In the genomic region with DNA sequence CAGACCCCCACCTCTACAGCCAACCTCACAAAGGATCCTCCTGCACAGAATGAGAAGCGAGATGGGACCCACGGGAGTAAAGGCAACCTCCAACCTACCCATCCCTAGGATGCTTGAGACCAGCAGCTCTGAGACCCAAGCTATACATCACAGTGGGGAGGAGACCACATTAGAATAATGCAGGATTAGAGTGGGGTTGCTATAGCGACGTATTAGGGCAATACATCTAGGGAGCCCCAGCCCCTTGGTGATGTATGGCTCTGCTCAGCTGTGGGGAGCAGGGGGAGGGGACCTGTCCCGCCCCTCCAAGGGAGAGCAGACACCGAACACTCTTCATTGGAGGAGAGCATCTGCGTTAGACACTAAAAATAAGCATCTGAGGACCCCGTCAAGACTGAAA, we compare ENCODE assay signal across 17 mouse cellular contexts. TPM values are rescaled to one million over a fixed set of nuclear protein-coding genes. Genes with fewer than 3 reads are reported as not detected.
DNase-seq lines count a peak whose midpoint lies in the region; ATAC-seq and TF ChIP-seq lines count a peak whose summit lies in the region.
"Had no signal": no experiment of that assay in that cellular context is flagged by ENCODE, and none has a peak within 500 bp of the region (broad histone marks: within the 10 kb centered on the region; RNA-seq: fewer than 3 reads in every experiment).

No protein-coding gene starts in this region.

- H3K9me3 ChIP-seq in forebrain, postnatal 0 days (ENCODE audit: low read length), result no peaks in the 10 kb centered on the region
- no peaks in the 10 kb centered on the region for H3K9me3 ChIP-seq in midbrain, embryonic 13.5 days
- H3K9me3 ChIP-seq: G1E; liver, embryonic 15.5 days had no signal

- no peak overlapping the region for H3K9ac ChIP-seq in forebrain, postnatal 0 days
- peak overlapping the region; percentile 36; the same call in 1 of the 2 replicates for H3K9ac ChIP-seq in midbrain, embryonic 13.5 days (replicated peaks)
- H3K9ac ChIP-seq: liver, embryonic 15.5 days had no signal

- no peak overlapping the region for H3K4me2 ChIP-seq in forebrain, postnatal 0 days (ENCODE audit: low read depth)
- H3K4me2 ChIP-seq in midbrain, embryonic 13.5 days (replicated peaks), result peak overlapping the region; percentile 35
- H3K4me2 ChIP-seq: liver, embryonic 15.5 days had no signal

- ATAC-seq in forebrain, postnatal 0 days, result peak; percentile 24; the same call in 1 of the 2 replicates
- ATAC-seq in midbrain, embryonic 13.5 days, result peak; percentile 79
- no peak for ATAC-seq in granulocyte monocyte progenitor cell, adult 5-6 weeks (replicated peaks; ENCODE audit: poor library complexity, severe bottlenecking)
- ATAC-seq: intestine, postnatal 0 days had no signal

- no peak overlapping the region for H3K4me3 ChIP-seq in forebrain, postnatal 0 days (ENCODE audit: low read depth, low read length)
- H3K4me3 ChIP-seq in midbrain, embryonic 13.5 days (replicated peaks), result no peak overlapping the region
- H3K4me3 ChIP-seq: erythroblast, embryonic 14.5 days; liver, embryonic 15.5 days had no signal

- WGBS in forebrain, postnatal 0 days, result 16% methylated on average over 8 of the region's 8 CpGs
- 2% methylated on average over 8 of the region's 8 CpGs for WGBS in midbrain, embryonic 13.5 days

- no peak for TF ChIP-seq CTCF in forebrain, postnatal 0 days (IDR thresholded peaks at IDR 0.05; ENCODE audit: low read depth)

- no peaks in the 10 kb centered on the region for H3K27me3 ChIP-seq in forebrain, postnatal 0 days (ENCODE audit: insufficient read depth, low read length)
- peaks cover 51% of the 10 kb centered on the region for H3K27me3 ChIP-seq in midbrain, embryonic 13.5 days

- no peak overlapping the region for H3K27ac ChIP-seq in forebrain, postnatal 0 days (ENCODE audit: low read depth, low read length)
- H3K27ac ChIP-seq in midbrain, embryonic 13.5 days, result peak overlapping the region; percentile 69
- H3K27ac ChIP-seq: liver, embryonic 15.5 days had no signal

- no peaks in the 10 kb centered on the region for H3K36me3 ChIP-seq in forebrain, postnatal 0 days (ENCODE audit: insufficient read depth)
- no peaks in the 10 kb centered on the region for H3K36me3 ChIP-seq in midbrain, embryonic 13.5 days
- H3K36me3 ChIP-seq: G1E; liver, embryonic 15.5 days had no signal

- peak; percentile 69 for DNase-seq in embryo, embryonic 10 days (ENCODE audit: low spot score)
- no peak for DNase-seq in embryo, embryonic 9.5 days (ENCODE audit: extremely low spot score)
- DNase-seq in R1 (ENCODE audit: low read depth, low spot score), result peak; percentile 75
- DNase-seq in forebrain, postnatal 0 days, result no peak
- DNase-seq in thymus, postnatal 10 days (ENCODE audit: low spot score in 2 of 2), result no peak
- DNase-seq in lung, adult 18-20 months, result no peak
- DNase-seq: cerebellum, adult 9-10 months; gastrocnemius, postnatal 25 days; left cerebral cortex, postnatal 4 days; thymus, adult 18-20 months had no signal

- peaks cover 19% of the 10 kb centered on the region for H3K4me1 ChIP-seq in forebrain, postnatal 0 days (ENCODE audit: insufficient read depth)
- H3K4me1 ChIP-seq in midbrain, embryonic 13.5 days (replicated peaks), result peaks cover 54% of the 10 kb centered on the region
- H3K4me1 ChIP-seq: liver, embryonic 15.5 days had no signal

RNA-seq across cellular contexts. Expression of gene Pou3f1, which starts 11.5 kb away (rescaled TPM):
- total RNA-seq in forebrain, postnatal 0 days (2014; rRNA removed), result 19.7 and 30.5 TPM in 2 replicates
- polyA plus RNA-seq in forebrain, postnatal 0 days (2015; fragmentation: Nextera tagmentation; extraction: Ambion mirVana), result 20.2 and 31.1 TPM in 2 replicates
- 14.2 and 19.3 TPM in 2 replicates for polyA plus RNA-seq in midbrain, embryonic 13.5 days (2015; fragmentation: Nextera tagmentation; extraction: Ambion mirVana)
- not detected in 2 replicates for total RNA-seq in granulocyte monocyte progenitor cell, adult 5-6 weeks (2014; fragmentation: Nextera tagmentation)
- total RNA-seq in granulocyte monocyte progenitor cell, adult 5-6 weeks (2017), result not detected in 2 replicates
- total RNA-seq: megakaryocyte, adult 5-6 weeks had no signal
- polyA plus RNA-seq: G1E; intestine, postnatal 0 days; liver, embryonic 15.5 days had no signal

RNA-seq across cellular contexts. Expression of gene Utp11, which starts 25.3 kb away (rescaled TPM):
- total RNA-seq in forebrain, postnatal 0 days (2014; rRNA removed), result 14.2 and 16.2 TPM in 2 replicates
- polyA plus RNA-seq in forebrain, postnatal 0 days (2015; fragmentation: Nextera tagmentation; extraction: Ambion mirVana), result 30.9 and 33.0 TPM in 2 replicates
- polyA plus RNA-seq in midbrain, embryonic 13.5 days (2015; fragmentation: Nextera tagmentation; extraction: Ambion mirVana), result 48.3 and 51.1 TPM in 2 replicates
- 57.1 and 62.4 TPM in 2 replicates for total RNA-seq in granulocyte monocyte progenitor cell, adult 5-6 weeks (2014; fragmentation: Nextera tagmentation)
- 81.6 and 86.4 TPM in 2 replicates for total RNA-seq in granulocyte monocyte progenitor cell, adult 5-6 weeks (2017)

RNA-seq across cellular contexts. Expression of gene Fhl3, which starts 32.4 kb away (rescaled TPM):
- total RNA-seq in forebrain, postnatal 0 days (2014; rRNA removed), result 2.5 and 3.0 TPM in 2 replicates
- 1.4 and 2.0 TPM in 2 replicates for polyA plus RNA-seq in forebrain, postnatal 0 days (2015; fragmentation: Nextera tagmentation; extraction: Ambion mirVana)
- polyA plus RNA-seq in midbrain, embryonic 13.5 days (2015; fragmentation: Nextera tagmentation; extraction: Ambion mirVana), result 2.8 and 3.0 TPM in 2 replicates
- total RNA-seq in granulocyte monocyte progenitor cell, adult 5-6 weeks (2014; fragmentation: Nextera tagmentation), result 10.4 and 16.6 TPM in 2 replicates
- total RNA-seq in granulocyte monocyte progenitor cell, adult 5-6 weeks (2017), result 5.0 and 6.1 TPM in 2 replicates

RNA-seq across cellular contexts. Expression of gene Sf3a3, which starts 46.5 kb away (rescaled TPM):
- total RNA-seq in forebrain, postnatal 0 days (2014; rRNA removed), result 46.3 and 54.4 TPM in 2 replicates
- polyA plus RNA-seq in forebrain, postnatal 0 days (2015; fragmentation: Nextera tagmentation; extraction: Ambion mirVana), result 68.3 and 84.1 TPM in 2 replicates
- 147 and 153 TPM in 2 replicates for polyA plus RNA-seq in midbrain, embryonic 13.5 days (2015; fragmentation: Nextera tagmentation; extraction: Ambion mirVana)
- total RNA-seq in granulocyte monocyte progenitor cell, adult 5-6 weeks (2014; fragmentation: Nextera tagmentation), result 90.7 and 105 TPM in 2 replicates
- total RNA-seq in granulocyte monocyte progenitor cell, adult 5-6 weeks (2017), result 167 and 170 TPM in 2 replicates

RNA-seq across cellular contexts. Expression of gene 3100002H09Rik, which starts 57.5 kb away (rescaled TPM):
- 0.23 TPM in 1 of 2 replicates, not detected in the other for total RNA-seq in forebrain, postnatal 0 days (2014; rRNA removed)
- 0.18 TPM in 1 of 2 replicates, not detected in the other for polyA plus RNA-seq in forebrain, postnatal 0 days (2015; fragmentation: Nextera tagmentation; extraction: Ambion mirVana)
- 0.79 and 1.1 TPM in 2 replicates for polyA plus RNA-seq in midbrain, embryonic 13.5 days (2015; fragmentation: Nextera tagmentation; extraction: Ambion mirVana)
- not detected in 2 replicates for total RNA-seq in granulocyte monocyte progenitor cell, adult 5-6 weeks (2014; fragmentation: Nextera tagmentation)
- total RNA-seq in granulocyte monocyte progenitor cell, adult 5-6 weeks (2017), result not detected in 2 replicates
- total RNA-seq: gastrocnemius, postnatal 25 days; megakaryocyte, adult 5-6 weeks had no signal
- polyA plus RNA-seq: erythroblast, embryonic 14.5 days; G1E; intestine, postnatal 0 days; liver, embryonic 15.5 days had no signal

Comparison
In these comparisons a context has a peak if more than half of its experiments do, and no peak if none do; other contexts are left out.
1. DNase-seq: peak in embryo, embryonic 10 days (single experiment) and R1 (single experiment); none in embryo, embryonic 9.5 days (single experiment), forebrain, postnatal 0 days (single experiment), thymus, postnatal 10 days (0 of 2) and lung, adult 18-20 months (0 of 2).
2. RNA of gene Pou3f1, which starts 11.5 kb away (total RNA-seq): 19.7 to 30.5 TPM in forebrain, postnatal 0 days; not detected in granulocyte monocyte progenitor cell, adult 5-6 weeks; every median in the first group is over 10 times any median in the second.